Mouse (Mus musculus): ENCODE data around the gene Noct.

DNA sequence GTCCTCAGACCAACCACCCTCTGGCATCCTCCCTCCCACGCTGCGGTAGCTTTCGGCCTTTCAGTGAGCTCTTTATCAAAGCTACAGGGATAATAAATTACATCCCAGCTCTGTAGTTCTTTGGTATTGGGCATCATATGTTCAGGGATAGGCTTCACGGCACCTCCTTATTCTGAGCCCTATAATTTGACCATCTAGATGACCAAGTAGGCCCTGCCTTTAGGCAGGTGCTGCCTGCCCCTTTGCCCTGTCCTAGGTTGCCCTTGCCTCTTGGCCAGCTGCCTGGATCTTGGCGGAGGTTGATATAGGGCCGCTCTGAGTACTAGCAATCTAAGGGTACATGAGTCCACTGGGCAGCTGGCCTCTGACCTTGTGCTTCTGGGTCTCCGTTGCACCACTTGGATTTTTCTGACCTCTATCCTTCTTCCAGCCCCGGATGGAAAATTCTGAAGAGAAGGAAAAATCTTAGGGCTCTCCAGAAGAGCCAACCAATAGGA lies 21.7 kb upstream of the Noct start:
- TF ChIP-seq MEF2A (IDR thresholded peaks at IDR 0.05; ENCODE audit: extremely low read depth, insufficient replicate concordance, low read depth, low read length, poor library complexity, severe bottlenecking) (no peak), CTCF (IDR thresholded peaks at IDR 0.05 in 2 of 3, conservative IDR thresholded peaks at IDR 0.05 in 1 of 3; ENCODE audit: control insufficient read depth in 1 of 3, insufficient read depth in 1 of 3, low read depth in 2 of 3, low read length in 3 of 3, poor library complexity in 1 of 3, severe bottlenecking in 1 of 3) (no peak), POLR2A (IDR thresholded peaks at IDR 0.05; ENCODE audit: control insufficient read depth in 1 of 2, insufficient read depth in 1 of 2, low read depth in 1 of 2, low read length in 2 of 2, poor library complexity in 1 of 2) (no peak), ZKSCAN1 (IDR thresholded peaks at IDR 0.05; ENCODE audit: low read depth, low read length) (no peak), ELF1 (IDR thresholded peaks at IDR 0.05; ENCODE audit: low read depth, low read length) (no peak)
